Mouse (Mus musculus): Measurements from ENCODE around the gene Hoxb2. TPM values are rescaled to one million over a fixed set of nuclear protein-coding genes. Genes with fewer than 3 reads are reported as not detected.

The Hoxb2 gene
- polyA plus RNA-seq, 1 experiment from 2014 or later = not detected

DNA sequence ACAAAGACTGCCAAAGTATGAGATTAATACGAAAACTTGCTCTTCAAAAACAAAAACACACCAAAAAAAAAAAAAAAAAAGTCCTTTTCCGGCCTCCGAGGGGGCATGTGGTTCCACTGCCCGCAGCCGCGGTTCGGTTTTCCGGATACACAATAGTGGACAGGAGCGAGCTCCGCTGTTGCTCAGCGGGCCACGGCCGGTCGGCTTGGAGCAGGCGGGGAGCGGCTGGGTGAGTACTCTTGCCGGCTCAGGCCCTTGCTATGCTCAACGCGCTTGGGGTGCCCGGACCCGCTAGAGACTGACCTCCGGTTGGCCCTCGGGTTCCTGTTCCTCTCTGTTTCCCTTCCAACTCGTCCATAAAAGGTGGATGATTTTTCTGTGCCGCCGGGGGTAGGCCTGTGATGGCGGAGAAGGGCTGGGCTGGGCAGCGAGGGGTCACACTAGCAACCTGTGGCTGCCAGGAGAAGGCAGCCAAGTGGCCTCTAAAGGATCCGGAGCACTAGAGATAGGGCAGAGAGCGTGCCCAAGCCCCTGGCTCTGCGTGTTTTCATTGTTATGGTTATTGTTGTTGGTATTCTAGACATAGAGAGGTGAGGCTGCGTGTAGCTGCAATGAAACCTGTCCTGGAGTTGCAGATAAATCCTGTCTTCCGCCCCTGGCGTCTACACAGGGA, 35.5 kb upstream of the Hoxb2 start:
- ATAC-seq = no peak
- Histone ChIP-seq H3K4me3 (ENCODE audit: low read depth, low read length) (no peak overlapping the region), H3K4me1 (ENCODE audit: control insufficient read depth, insufficient read depth, low read length) (no peaks in the 10 kb centered on the region), H3K27ac (ENCODE audit: low read depth, low read length) (no peak overlapping the region), H3K4me2 (ENCODE audit: low read length) (no peak overlapping the region), H3K36me3 (ENCODE audit: control insufficient read depth, insufficient read depth, low read length) (no peaks in the 10 kb centered on the region), H3K9ac (ENCODE audit: low read length) (no peak overlapping the region), H3K27me3 (replicated peaks; ENCODE audit: control insufficient read depth, insufficient read depth, low read length) (peaks cover 100% of the 10 kb centered on the region), H3K9me3 (replicated peaks; ENCODE audit: control insufficient read depth, low read length) (no peaks in the 10 kb centered on the region)
- WGBS = under 1% methylated on average over 34 of the region's 34 CpGs
- DNase-seq (ENCODE audit: low spot score) = no peak

- Histone ChIP-seq H3K4me1 (ENCODE audit: control insufficient read depth, insufficient read depth, low read length) (no peaks in the 10 kb centered on the region), H3K27ac (ENCODE audit: low read depth, low read length) (no peak overlapping the region), H3K9ac (ENCODE audit: low read length) (no peak overlapping the region), H3K9me3 (replicated peaks; ENCODE audit: control insufficient read depth, low read length) (no peaks in the 10 kb centered on the region), H3K27me3 (replicated peaks; ENCODE audit: control insufficient read depth, insufficient read depth, low read length) (peaks cover 100% of the 10 kb centered on the region), H3K4me2 (ENCODE audit: low read length) (no peak overlapping the region), H3K36me3 (ENCODE audit: control insufficient read depth, insufficient read depth, low read length) (no peaks in the 10 kb centered on the region), H3K4me3 (ENCODE audit: low read depth, low read length) (no peak overlapping the region)
- DNase-seq (ENCODE audit: low spot score) (no peak), ATAC-seq (no peak)
- 1% methylated on average over 5 of the region's 5 CpGs for WGBS
These were observed 35.0 kb upstream of the Hoxb2 start for GRCm38 (mm10) chr11:96315344-96315681.

GRCm38 (mm10) chr11:96316696-96317607, 33.4 kb upstream of the Hoxb2 start:
- DNase-seq (ENCODE audit: low spot score) = no peak
- H3K4me1 ChIP-seq (ENCODE audit: control insufficient read depth, insufficient read depth, low read length) = no peaks in the 10 kb centered on the region
- H3K9ac ChIP-seq (ENCODE audit: low read length) = no peak overlapping the region
- no peak overlapping the region for H3K4me3 ChIP-seq (ENCODE audit: low read depth, low read length)
- no peaks in the 10 kb centered on the region for H3K9me3 ChIP-seq (replicated peaks; ENCODE audit: control insufficient read depth, low read length)
- H3K27me3 ChIP-seq (replicated peaks; ENCODE audit: control insufficient read depth, insufficient read depth, low read length) = peaks cover 100% of the 10 kb centered on the region
- 5% methylated on average over 18 of the region's 18 CpGs for WGBS
- H3K36me3 ChIP-seq (ENCODE audit: control insufficient read depth, insufficient read depth, low read length) = no peaks in the 10 kb centered on the region
- no peak for ATAC-seq
- H3K27ac ChIP-seq (ENCODE audit: low read depth, low read length) = no peak overlapping the region
- H3K4me2 ChIP-seq (ENCODE audit: low read length) = no peak overlapping the region

- H3K9ac ChIP-seq (ENCODE audit: low read length) = no peak within 1 kb of the TSS
- H3K4me2 ChIP-seq (ENCODE audit: low read length) = peak within 1 kb of the TSS; percentile 31
- H3K4me1 ChIP-seq (ENCODE audit: control insufficient read depth, insufficient read depth, low read length) = no peaks in the 10 kb centered on the region
- no peaks in the 10 kb centered on the region for H3K36me3 ChIP-seq (ENCODE audit: control insufficient read depth, insufficient read depth, low read length)
- WGBS = under 1% methylated on average over 28 of the region's 28 CpGs
- no peaks in the 10 kb centered on the region for H3K9me3 ChIP-seq (replicated peaks; ENCODE audit: control insufficient read depth, low read length)
- no peak for ATAC-seq
- H3K27ac ChIP-seq (ENCODE audit: low read depth, low read length) = no peak within 1 kb of the TSS
- H3K27me3 ChIP-seq (replicated peaks; ENCODE audit: control insufficient read depth, insufficient read depth, low read length) = peaks cover 100% of the 10 kb centered on the region
- no peak for DNase-seq (ENCODE audit: low spot score)
- H3K4me3 ChIP-seq (ENCODE audit: low read depth, low read length) = peak within 1 kb of the TSS; percentile 6; the same call in 1 of the 2 replicates
These were observed 32.5 kb upstream of the Hoxb2 start, which contains the start of gene Hoxb4 for GRCm38 (mm10) chr11:96317608-96318367. Gene Hoxb4, plus strand, starts transcription at chr11:96318267.

DNA sequence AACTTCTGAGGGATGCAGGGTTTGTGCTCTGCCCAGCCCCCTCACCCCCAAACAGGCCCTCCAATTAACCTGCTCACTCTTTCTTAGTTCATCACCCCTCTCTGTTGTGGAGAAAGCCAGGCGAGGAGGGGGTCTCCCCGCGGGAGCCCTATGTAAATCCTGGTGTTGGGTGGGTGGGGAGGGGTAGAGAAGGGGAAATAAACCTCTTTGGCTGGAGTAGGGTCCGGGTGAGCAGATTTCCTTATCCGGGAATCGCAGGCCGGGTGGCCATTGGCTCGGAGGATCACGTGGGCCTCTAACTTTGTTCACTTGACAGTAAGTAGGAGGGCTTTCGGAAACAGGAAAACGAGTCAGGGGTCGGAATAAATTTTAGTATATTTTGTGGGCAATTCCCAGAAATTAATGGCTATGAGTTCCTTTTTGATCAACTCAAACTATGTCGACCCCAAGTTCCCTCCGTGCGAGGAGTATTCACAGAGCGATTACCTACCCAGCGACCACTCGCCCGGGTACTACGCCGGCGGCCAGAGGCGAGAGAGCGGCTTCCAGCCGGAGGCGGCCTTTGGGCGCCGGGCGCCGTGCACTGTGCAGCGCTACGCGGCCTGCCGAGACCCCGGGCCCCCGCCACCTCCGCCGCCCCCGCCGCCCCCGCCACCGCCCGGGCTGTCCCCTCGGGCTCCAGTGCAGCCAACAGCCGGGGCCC, 31.8 kb upstream of the Hoxb2 start:
- 2% methylated on average over 43 of the region's 45 CpGs for WGBS
- Histone ChIP-seq H3K27me3 (replicated peaks; ENCODE audit: control insufficient read depth, insufficient read depth, low read length) (peaks cover 100% of the 10 kb centered on the region), H3K9me3 (replicated peaks; ENCODE audit: control insufficient read depth, low read length) (no peaks in the 10 kb centered on the region), H3K36me3 (ENCODE audit: control insufficient read depth, insufficient read depth, low read length) (no peaks in the 10 kb centered on the region), H3K4me3 (ENCODE audit: low read depth, low read length) (peak overlapping the region; percentile 6; the same call in 1 of the 2 replicates), H3K4me1 (ENCODE audit: control insufficient read depth, insufficient read depth, low read length) (no peaks in the 10 kb centered on the region), H3K4me2 (ENCODE audit: low read length) (peak overlapping the region; percentile 31), H3K9ac (ENCODE audit: low read length) (no peak overlapping the region), H3K27ac (ENCODE audit: low read depth, low read length) (no peak overlapping the region)
- no peak for DNase-seq (ENCODE audit: low spot score)
- ATAC-seq = no peak

- WGBS = 0% methylated on average over 29 of the region's 34 CpGs
- ATAC-seq = no peak
These were observed 31.0 kb upstream of the Hoxb2 start for GRCm38 (mm10) chr11:96319071-96319902.

GRCm38 (mm10) chr11:96319910-96320309, 30.4 kb upstream of the Hoxb2 start:
- no peak overlapping the region for H3K4me3 ChIP-seq (ENCODE audit: low read depth, low read length)
- no peak for DNase-seq (ENCODE audit: low spot score)
- no peaks in the 10 kb centered on the region for H3K36me3 ChIP-seq (ENCODE audit: control insufficient read depth, insufficient read depth, low read length)
- under 1% methylated on average over 29 of the region's 29 CpGs for WGBS
- no peaks in the 10 kb centered on the region for H3K4me1 ChIP-seq (ENCODE audit: control insufficient read depth, insufficient read depth, low read length)
- peaks cover 100% of the 10 kb centered on the region for H3K27me3 ChIP-seq (replicated peaks; ENCODE audit: control insufficient read depth, insufficient read depth, low read length)
- H3K4me2 ChIP-seq (ENCODE audit: low read length) = no peak overlapping the region
- H3K9me3 ChIP-seq (replicated peaks; ENCODE audit: control insufficient read depth, low read length) = no peaks in the 10 kb centered on the region
- ATAC-seq = no peak
- no peak overlapping the region for H3K27ac ChIP-seq (ENCODE audit: low read depth, low read length)
- no peak overlapping the region for H3K9ac ChIP-seq (ENCODE audit: low read length)

More at GRCm38 (mm10) chr11:96319071-96319902, 31.0 kb upstream of the Hoxb2 start:
- Histone ChIP-seq H3K9ac (ENCODE audit: low read length) (no peak overlapping the region), H3K27ac (ENCODE audit: low read depth, low read length) (no peak overlapping the region), H3K4me2 (ENCODE audit: low read length) (peak overlapping the region; percentile 31), H3K4me1 (ENCODE audit: control insufficient read depth, insufficient read depth, low read length) (no peaks in the 10 kb centered on the region), H3K9me3 (replicated peaks; ENCODE audit: control insufficient read depth, low read length) (no peaks in the 10 kb centered on the region), H3K36me3 (ENCODE audit: control insufficient read depth, insufficient read depth, low read length) (no peaks in the 10 kb centered on the region), H3K4me3 (ENCODE audit: low read depth, low read length) (peak overlapping the region; percentile 6; the same call in 1 of the 2 replicates), H3K27me3 (replicated peaks; ENCODE audit: control insufficient read depth, insufficient read depth, low read length) (peaks cover 100% of the 10 kb centered on the region)
- no peak for DNase-seq (ENCODE audit: low spot score)

GRCm38 (mm10) chr11:96320688-96321087, 29.6 kb upstream of the Hoxb2 start:
- Histone ChIP-seq H3K27me3 (replicated peaks; ENCODE audit: control insufficient read depth, insufficient read depth, low read length) (peaks cover 100% of the 10 kb centered on the region), H3K27ac (ENCODE audit: low read depth, low read length) (no peak overlapping the region), H3K36me3 (ENCODE audit: control insufficient read depth, insufficient read depth, low read length) (no peaks in the 10 kb centered on the region), H3K9me3 (replicated peaks; ENCODE audit: control insufficient read depth, low read length) (no peaks in the 10 kb centered on the region), H3K4me3 (ENCODE audit: low read depth, low read length) (no peak overlapping the region), H3K4me1 (ENCODE audit: control insufficient read depth, insufficient read depth, low read length) (no peaks in the 10 kb centered on the region), H3K4me2 (ENCODE audit: low read length) (no peak overlapping the region), H3K9ac (ENCODE audit: low read length) (no peak overlapping the region)
- DNase-seq (ENCODE audit: low spot score) = no peak
- ATAC-seq = no peak
- WGBS = 4% methylated on average over 17 of the region's 17 CpGs

Data from forebrain, embryonic 14.5 days (tissue).